Mouse (Mus musculus): Measurements from ENCODE around the gene E330021D16Rik. TPM values are rescaled to one million over a fixed set of nuclear protein-coding genes. Genes with fewer than 3 reads are reported as not detected.

E330021D16Rik gene
- total and polyA plus RNA-seq, 3 experiments = 0.16 TPM; not detected in 2

DNA sequence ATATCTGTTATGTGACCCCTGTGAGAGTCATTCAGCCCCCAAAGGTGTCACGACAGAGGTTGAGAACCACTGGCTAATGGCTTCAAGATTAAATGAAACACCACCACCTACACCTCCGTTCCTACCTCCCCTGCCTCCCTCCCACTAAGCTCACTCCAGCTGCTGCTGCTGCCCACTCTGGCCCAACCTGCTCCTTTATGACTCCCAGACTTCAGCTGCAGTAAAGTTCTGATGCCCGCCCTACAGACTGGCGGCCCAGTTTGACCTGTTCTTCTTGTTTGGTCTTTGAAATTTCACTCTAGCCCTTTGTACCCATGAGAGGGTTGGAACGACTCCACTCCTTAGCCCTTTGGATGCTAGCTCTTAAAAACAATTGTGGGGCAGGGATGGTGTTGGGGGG lies 10.6 kb upstream of the E330021D16Rik start:
- H3K36me3 ChIP-seq (replicated peaks) = no peaks in the 10 kb centered on the region
- TF ChIP-seq CTCF (IDR thresholded peaks at IDR 0.05; ENCODE audit: low read depth, low read length) (no peak), GATA1 (IDR thresholded peaks at IDR 0.05; ENCODE audit: borderline replicate concordance, low read length) (no peak), POLR2AphosphoS5 (IDR thresholded peaks at IDR 0.05; ENCODE audit: insufficient replicate concordance, low read depth, low read length) (no peak), TAL1 (conservative IDR thresholded peaks at IDR 0.05; ENCODE audit: low read depth, low read length) (no peak), GATA2 (IDR thresholded peaks at IDR 0.05; ENCODE audit: borderline replicate concordance, low read depth, low read length) (no peak)
- H3K4me3 ChIP-seq (ENCODE audit: low read depth, low read length) = no peak overlapping the region
- H3K4me1 ChIP-seq (ENCODE audit: insufficient read depth, low read depth, low read length) = peaks cover 3% of the 10 kb centered on the region; the same call in 1 of the 2 replicates
- DNase-seq (ENCODE audit: low spot score) (no peak), ATAC-seq (ENCODE audit: extremely low read depth, insufficient number of reproducible peaks, low FRiP score, poor library complexity, severe bottlenecking) (no peak)
- no peaks in the 10 kb centered on the region for H3K27me3 ChIP-seq (ENCODE audit: insufficient read depth, low read length)
- H3K9me3 ChIP-seq (replicated peaks) = no peaks in the 10 kb centered on the region

DNA sequence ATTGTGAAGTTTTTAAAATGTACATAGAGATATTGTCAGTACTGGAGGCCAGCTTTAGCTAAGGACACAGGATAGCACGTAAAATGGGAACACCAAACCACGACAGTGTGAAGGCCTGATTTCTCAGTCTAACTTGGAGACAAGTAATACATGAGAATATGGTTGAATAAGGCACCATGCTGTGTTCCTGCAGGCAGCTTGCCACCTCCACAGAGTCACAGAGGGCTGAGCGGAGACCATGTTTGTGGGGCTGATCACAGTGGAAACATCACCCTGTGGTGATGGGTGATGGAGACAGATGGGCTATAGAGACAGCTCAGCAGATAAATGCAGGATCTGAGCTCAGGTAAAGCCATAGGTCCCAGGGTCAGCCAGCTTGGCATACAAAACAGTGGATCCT lies 8.8 kb upstream of the E330021D16Rik start:
- ATAC-seq (ENCODE audit: extremely low read depth, insufficient number of reproducible peaks, low FRiP score, poor library complexity, severe bottlenecking) (no peak), DNase-seq (ENCODE audit: low spot score) (no peak)
- no peak overlapping the region for H3K4me3 ChIP-seq (ENCODE audit: low read depth, low read length)
- no peaks in the 10 kb centered on the region for H3K27me3 ChIP-seq (ENCODE audit: insufficient read depth, low read length)
- no peak for TF ChIP-seq CTCF (IDR thresholded peaks at IDR 0.05; ENCODE audit: low read depth, low read length)
- no peaks in the 10 kb centered on the region for H3K9me3 ChIP-seq (replicated peaks)
- no peaks in the 10 kb centered on the region for H3K4me1 ChIP-seq (ENCODE audit: insufficient read depth, low read depth, low read length)
- H3K36me3 ChIP-seq (replicated peaks) = no peaks in the 10 kb centered on the region

DNA sequence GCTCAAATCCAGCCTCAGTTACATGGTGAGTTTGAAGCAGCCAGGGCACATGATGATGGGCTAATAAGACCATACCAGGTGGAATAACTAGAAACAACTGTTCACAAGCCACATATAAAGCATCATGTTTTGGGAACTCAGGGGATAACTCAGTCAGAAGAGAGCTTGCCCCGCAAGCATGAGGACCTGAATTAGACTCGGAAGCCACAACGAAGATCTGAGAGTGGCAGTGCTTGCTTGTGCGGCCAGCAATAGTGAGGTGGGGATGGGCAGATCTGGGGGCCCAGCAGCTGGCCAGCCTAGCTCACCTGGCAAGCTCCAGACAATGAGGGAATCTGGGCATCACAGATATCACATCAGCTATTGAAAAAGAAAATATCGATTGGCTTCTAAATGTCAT lies 7.8 kb upstream of the E330021D16Rik start:
- H3K27me3 ChIP-seq (ENCODE audit: insufficient read depth, low read length) = no peaks in the 10 kb centered on the region
- ATAC-seq (ENCODE audit: extremely low read depth, insufficient number of reproducible peaks, low FRiP score, poor library complexity, severe bottlenecking) (no peak), DNase-seq (ENCODE audit: low spot score) (no peak)
- no peaks in the 10 kb centered on the region for H3K36me3 ChIP-seq (replicated peaks)
- H3K4me3 ChIP-seq (ENCODE audit: low read depth, low read length) = no peak overlapping the region
- H3K9me3 ChIP-seq (replicated peaks) = no peaks in the 10 kb centered on the region
- no peak for TF ChIP-seq CTCF (IDR thresholded peaks at IDR 0.05; ENCODE audit: low read depth, low read length)
- TF ChIP-seq GATA2 (IDR thresholded peaks at IDR 0.05; ENCODE audit: borderline replicate concordance, low read depth, low read length) = no peak
- no peak for TF ChIP-seq TAL1 (conservative IDR thresholded peaks at IDR 0.05; ENCODE audit: low read depth, low read length)
- TF ChIP-seq POLR2AphosphoS5 (IDR thresholded peaks at IDR 0.05; ENCODE audit: insufficient replicate concordance, low read depth, low read length) = no peak
- no peak for TF ChIP-seq GATA1 (IDR thresholded peaks at IDR 0.05; ENCODE audit: borderline replicate concordance, low read length)
- H3K4me1 ChIP-seq (ENCODE audit: insufficient read depth, low read depth, low read length) = peaks cover 3% of the 10 kb centered on the region; the same call in 1 of the 2 replicates

DNA sequence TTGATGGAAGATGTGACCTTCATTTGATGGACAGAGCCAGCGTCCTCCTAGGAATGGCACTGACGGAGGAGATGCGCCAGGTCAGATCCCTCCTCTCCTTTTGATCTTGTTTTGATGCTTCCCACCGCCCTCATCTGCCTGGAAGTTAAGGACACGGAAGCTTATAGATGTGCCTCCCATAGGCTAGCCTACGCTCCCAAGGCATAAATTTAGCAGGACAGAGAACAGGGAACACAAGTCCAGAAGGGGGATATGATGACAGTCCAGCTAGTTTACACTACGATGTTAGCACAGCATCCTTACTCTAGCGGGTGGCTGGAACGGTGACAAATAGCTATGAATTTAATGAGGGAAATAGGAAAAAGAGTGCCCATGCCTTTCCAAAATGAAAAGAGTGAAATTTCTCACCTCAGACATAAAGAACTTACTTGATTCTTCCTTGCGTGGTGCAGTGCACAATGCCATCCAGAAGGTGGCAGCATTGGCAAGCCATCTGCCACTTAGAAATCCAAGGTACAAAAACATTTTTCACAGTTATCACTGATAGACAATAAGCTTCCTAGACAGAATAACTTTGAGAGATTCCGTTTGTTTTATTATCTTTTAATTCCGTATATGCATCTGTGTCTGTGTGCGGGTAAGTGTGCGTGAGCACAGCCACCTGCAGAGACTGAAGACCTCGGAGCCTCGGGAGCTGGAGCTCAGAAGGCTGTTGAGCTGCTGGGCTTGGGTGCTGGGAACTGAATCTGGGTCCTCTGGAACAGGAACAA lies 6.9 kb upstream of the E330021D16Rik start:
- no peaks in the 10 kb centered on the region for H3K9me3 ChIP-seq (replicated peaks)
- H3K4me1 ChIP-seq (ENCODE audit: insufficient read depth, low read depth, low read length) = peaks cover 8% of the 10 kb centered on the region; the same call in 1 of the 2 replicates
- no peak overlapping the region for H3K4me3 ChIP-seq (ENCODE audit: low read depth, low read length)
- H3K36me3 ChIP-seq (replicated peaks) = no peaks in the 10 kb centered on the region
- no peaks in the 10 kb centered on the region for H3K27me3 ChIP-seq (ENCODE audit: insufficient read depth, low read length)
- TF ChIP-seq GATA2 (IDR thresholded peaks at IDR 0.05; ENCODE audit: borderline replicate concordance, low read depth, low read length) (no peak), CTCF (IDR thresholded peaks at IDR 0.05; ENCODE audit: low read depth, low read length) (peak; percentile 88)
- no peak for ATAC-seq (ENCODE audit: extremely low read depth, insufficient number of reproducible peaks, low FRiP score, poor library complexity, severe bottlenecking)
- peak; percentile 23 for DNase-seq (ENCODE audit: low spot score)

DNA sequence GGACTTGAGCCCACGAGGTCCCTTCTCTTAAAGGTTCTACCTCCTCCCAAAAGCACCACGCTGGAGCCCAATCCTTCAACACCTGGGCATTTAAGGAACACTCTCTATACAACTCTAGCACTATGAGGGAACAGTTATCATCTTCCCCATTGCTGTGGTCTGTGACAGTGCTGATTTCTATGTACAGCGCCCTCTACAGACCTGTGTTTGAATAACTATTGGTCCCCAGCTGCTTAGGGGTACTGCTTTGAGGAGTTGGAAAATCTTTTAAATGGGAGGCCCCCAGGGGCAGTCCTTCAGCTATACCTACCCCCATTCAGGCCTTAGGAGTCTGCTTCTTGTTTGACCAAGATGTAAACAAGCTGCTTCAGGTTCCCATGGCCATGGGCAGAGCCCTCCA lies 5.7 kb upstream of the E330021D16Rik start:
- TF ChIP-seq GATA1 (IDR thresholded peaks at IDR 0.05; ENCODE audit: borderline replicate concordance, low read length) = no peak
- TF ChIP-seq CTCF (IDR thresholded peaks at IDR 0.05; ENCODE audit: low read depth, low read length) = no peak
- no peak for TF ChIP-seq POLR2AphosphoS5 (IDR thresholded peaks at IDR 0.05; ENCODE audit: insufficient replicate concordance, low read depth, low read length)
- TF ChIP-seq GATA2 (IDR thresholded peaks at IDR 0.05; ENCODE audit: borderline replicate concordance, low read depth, low read length) = no peak
- no peak for TF ChIP-seq TAL1 (conservative IDR thresholded peaks at IDR 0.05; ENCODE audit: low read depth, low read length)
- Histone ChIP-seq H3K4me3 (ENCODE audit: low read depth, low read length) (no peak overlapping the region), H3K36me3 (replicated peaks) (no peaks in the 10 kb centered on the region), H3K9me3 (replicated peaks) (no peaks in the 10 kb centered on the region), H3K4me1 (ENCODE audit: insufficient read depth, low read depth, low read length) (peaks cover 8% of the 10 kb centered on the region; the same call in 1 of the 2 replicates), H3K27me3 (ENCODE audit: insufficient read depth, low read length) (no peaks in the 10 kb centered on the region)
- DNase-seq (ENCODE audit: low spot score) (no peak), ATAC-seq (ENCODE audit: extremely low read depth, insufficient number of reproducible peaks, low FRiP score, poor library complexity, severe bottlenecking) (no peak)

DNA sequence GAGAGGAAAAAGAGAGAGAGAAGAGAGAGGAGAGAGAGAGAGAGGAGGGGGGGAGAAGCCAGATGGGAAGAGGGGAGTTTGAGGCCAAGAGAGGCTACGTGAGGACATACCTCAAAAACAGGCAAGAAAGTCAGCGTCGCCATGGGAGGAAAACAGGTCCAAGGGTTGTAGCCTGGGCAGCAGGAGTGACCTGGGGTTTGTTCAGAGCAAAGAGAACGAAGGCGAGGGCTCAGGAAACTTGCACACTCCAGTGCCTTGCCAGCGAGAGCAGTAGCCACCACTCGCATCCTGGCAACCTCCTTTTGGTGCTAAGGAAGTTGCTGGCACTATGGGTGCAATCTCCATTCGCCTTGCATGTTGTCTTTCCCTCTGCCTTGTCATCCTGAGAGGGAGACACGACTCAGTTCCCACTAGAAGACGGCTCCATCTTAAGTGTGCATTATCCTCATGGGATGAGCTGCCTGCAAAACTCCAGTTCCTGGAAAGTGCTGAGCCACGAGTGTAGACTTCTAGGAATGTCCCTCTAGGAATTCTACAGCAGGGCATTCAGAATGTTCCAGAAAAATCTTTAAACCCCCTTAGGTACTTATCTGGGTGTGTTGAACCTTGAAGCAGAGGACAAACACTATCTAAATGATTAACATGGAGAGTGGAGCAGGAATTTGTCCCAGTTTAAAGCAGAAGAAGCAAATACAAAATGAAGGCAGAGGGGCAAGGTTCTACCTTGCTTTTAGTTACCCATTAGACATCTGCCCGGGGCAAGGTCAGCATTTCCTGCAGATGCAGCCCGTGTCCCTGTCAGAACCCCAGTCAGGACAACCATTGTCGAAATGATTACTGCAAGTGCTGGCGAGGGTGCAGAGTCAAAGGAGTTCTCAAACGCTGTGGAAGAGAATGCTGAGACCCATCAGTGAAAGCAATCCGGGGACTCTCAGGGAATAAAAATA lies 3.8 kb upstream of the E330021D16Rik start:
- ATAC-seq (ENCODE audit: extremely low read depth, insufficient number of reproducible peaks, low FRiP score, poor library complexity, severe bottlenecking) (no peak), DNase-seq (ENCODE audit: low spot score) (no peak)
- no peak overlapping the region for H3K4me3 ChIP-seq (ENCODE audit: low read depth, low read length)
- no peaks in the 10 kb centered on the region for H3K27me3 ChIP-seq (ENCODE audit: insufficient read depth, low read length)
- H3K4me1 ChIP-seq (ENCODE audit: insufficient read depth, low read depth, low read length) = peaks cover 8% of the 10 kb centered on the region; the same call in 1 of the 2 replicates
- H3K36me3 ChIP-seq (replicated peaks) = no peaks in the 10 kb centered on the region
- no peaks in the 10 kb centered on the region for H3K9me3 ChIP-seq (replicated peaks)
- no peak for TF ChIP-seq CTCF (IDR thresholded peaks at IDR 0.05; ENCODE audit: low read depth, low read length)
- no peak for TF ChIP-seq GATA2 (IDR thresholded peaks at IDR 0.05; ENCODE audit: borderline replicate concordance, low read depth, low read length)
- no peak for TF ChIP-seq TAL1 (conservative IDR thresholded peaks at IDR 0.05; ENCODE audit: low read depth, low read length)
- no peak for TF ChIP-seq POLR2AphosphoS5 (IDR thresholded peaks at IDR 0.05; ENCODE audit: insufficient replicate concordance, low read depth, low read length)
- TF ChIP-seq GATA1 (IDR thresholded peaks at IDR 0.05; ENCODE audit: borderline replicate concordance, low read length) = no peak

All from G1E (cell line).